Mouse (Mus musculus): ENCODE measurements around the gene Fabp6.

The Fabp6 gene

DNA sequence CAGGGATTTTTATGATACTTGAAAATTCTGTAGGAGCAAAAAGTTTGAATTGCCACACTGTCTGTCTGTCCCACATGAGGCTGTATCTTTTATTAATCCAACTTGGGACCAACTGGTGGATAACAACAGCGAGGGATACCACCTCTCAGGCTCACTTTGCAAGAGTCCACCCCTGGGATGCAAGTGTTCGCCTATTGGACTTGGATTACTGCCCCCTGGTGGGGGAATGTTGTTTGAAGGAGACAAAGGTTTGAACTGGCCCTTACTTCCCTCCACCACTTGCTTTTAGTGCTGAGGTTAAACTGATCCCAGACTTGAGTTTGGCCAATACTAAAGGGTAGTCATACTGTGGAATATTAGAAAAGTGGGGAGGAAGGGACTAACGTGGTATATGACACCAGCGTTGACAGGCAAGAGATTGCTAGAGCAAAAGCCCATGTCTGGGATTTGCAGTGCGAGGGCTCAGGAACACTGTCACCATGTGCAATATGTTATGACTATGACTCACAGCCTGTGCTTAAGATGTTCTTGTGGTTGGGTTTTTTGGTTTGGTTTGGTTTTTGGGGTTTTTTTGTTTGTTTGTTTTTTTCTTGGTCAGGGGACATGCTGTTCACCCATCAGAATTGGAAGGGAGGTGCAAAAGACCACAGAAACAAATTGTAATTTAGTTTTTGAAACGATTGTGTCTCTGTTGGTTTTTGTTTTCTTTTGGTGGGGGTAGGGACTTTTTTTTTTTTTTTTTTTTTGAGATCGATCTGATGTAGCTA, 14.8 kb downstream of the Fabp6 start, which contains the start of gene 4933415A04Rik:
Gene 4933415A04Rik, plus strand, starts transcription at position 717 of the 767 bp plus-strand sequence.
- DNase-seq, result peak; percentile 64

DNA sequence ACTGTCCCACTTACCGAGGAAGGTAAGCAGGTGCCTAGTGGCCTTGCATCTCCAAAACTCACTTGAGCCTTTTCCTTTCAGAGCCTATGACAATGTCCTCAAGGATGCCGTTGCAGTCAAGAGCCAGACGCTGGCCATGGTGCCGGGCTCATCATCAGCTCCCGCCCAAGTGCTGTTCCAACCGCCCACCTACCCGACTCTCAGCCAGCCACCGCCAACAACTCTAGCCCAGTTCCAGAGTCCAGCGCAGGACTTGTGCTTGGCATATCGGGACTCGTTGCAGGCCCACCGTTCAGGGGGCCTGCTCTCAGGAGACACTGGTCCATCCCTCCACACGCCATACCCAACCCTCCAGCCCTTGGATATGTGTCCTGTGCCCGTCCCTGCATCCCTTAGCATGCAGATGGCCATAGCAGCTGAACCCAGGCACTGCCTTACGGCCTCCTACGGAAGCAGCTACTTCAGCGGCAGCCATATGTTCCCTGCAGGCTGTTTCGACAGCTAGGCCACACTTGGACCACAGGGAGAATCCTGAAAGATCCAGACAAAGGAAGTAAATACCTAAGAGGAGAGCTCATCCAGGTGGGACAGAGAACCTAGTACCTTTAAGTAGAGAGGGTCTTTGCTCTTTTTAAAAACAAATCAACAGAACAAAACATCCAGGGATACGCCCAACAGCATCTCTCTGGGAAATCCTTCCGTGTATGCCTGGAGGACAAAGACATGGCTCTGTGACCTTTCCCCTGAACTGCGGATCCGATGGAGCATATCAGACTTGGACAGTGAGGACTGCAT, 15.9 kb downstream of the Fabp6 start:
- no peak for DNase-seq

DNA sequence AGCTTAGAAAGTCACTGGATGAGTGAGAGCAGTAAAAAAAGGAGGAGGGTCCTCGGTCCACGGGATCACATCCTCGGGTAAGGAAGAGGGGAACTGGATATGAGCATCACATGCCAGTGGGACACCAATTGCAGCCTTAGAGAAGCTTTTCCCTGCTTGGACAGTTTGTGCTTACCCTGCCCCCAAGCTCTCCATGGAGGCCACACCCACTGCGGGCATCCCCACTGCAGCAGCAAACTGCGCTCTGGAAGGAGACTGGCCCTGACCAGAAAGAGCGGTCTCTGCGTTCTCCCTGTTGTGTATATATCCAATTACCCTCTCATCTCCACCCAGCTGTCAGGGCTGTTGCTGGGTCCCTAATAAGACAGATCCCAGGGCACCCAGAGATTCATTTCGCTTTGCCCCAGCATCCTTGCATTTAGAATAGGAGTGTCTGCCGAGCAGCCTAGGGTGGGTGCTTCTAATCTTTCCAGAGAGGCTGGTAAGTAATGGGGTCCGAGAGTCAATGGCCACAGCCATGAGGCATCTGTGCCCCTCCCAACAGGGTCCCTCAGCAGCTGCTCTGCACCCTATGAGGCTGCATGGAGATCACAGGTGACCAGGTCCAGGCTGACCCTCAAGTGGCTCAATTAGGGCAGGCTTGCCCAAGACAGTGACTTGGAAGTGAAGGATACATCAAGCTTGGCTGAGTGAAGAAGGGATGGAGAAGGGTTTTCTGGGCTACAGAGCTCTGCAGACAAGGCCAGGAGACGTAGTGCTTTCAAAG, 23.4 kb downstream of the Fabp6 start:
- no peak for DNase-seq

DNA sequence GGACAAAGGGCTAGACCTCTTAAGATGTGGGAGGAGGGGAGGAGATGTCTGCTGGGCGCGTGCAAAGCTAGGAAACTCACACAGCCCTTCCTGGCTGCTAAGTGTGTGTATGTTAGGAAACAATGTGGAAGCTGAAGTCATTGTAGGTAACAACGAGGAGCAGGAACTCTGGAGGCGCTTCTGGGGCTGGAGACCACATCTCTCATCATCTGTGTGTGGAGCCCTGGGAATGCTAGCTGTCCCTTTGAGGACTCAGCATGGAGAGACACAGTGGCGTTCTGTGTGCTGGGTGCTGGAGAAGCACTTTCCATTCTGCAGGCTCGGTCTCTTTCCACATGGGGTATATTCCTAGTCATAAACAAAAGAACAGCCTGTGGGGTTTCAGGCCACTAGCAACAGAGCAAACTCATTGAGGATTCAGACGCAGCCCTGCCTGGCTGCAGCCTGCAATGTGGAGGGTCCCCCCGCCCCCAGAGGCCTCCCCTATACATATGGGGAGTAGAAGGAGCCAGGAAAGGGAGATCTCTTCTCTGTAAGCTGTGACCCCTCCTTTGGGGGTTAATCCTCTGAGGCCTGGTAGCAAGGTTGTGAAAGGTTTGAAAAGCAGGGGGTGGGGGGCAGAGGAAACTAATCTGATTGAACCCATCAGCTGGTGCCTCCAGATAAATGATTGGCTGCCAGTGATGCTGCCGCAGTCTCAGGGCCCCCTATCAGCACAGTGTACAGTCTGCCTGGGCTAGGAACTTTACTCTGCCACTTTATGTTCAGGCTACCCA, 25.8 kb downstream of the Fabp6 start:
- DNase-seq, result no peak

DNA sequence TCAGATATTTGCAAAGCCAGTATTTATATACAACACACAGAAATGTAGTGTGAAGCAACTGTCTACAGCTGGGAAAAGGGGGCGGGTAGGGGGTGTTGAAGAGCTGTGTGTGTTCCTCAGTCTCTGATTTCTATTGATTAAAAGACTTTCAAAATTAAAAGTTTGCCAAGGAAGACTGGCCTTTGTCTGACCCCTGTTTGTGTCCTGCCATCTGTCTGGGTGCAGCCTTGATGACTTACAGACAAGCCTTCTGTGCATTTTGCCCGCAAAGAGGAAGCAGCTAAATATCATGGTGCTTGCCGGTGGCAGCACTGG, 26.3 kb downstream of the Fabp6 start:
- peak; percentile 17 for DNase-seq

DNA sequence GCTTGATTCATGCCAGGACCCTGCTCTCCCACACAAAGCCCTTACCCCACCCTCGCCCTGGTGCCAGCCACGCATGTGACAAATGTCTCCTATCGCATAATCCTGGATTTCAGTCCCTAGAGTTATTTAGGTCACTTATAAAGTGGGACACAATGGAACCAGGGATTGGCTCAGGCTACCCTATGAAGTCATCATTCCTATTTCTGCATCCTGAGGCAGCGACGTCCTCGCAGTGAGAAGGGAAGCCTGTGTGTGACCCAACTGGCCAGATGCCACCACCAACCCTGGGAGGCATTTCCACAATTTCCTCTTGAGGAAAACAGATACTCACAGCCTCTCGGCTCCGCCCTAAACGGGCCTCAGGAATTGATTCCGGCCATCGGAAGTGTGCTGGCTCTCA, 31.7 kb downstream of the Fabp6 start:
- no peak for DNase-seq

DNA sequence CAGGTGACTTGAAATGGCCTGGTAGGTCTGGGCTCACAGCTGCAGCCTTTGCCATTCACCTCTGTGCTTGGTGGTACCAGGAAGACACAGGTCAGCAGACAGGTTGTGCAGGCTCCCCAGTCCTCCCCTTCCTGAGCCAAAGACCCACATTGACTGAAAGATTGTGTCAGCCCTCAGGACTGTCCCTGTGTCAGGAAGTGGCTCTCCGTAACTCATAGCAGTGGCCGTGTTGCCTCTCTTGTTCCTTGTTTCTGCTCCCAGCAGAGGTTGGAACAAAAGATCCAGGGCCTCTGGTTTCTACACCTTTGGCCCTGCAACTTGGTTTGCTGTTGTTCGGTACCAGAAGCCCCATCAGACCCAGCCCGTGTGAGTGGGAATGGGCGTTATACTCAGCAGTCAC, 32.2 kb downstream of the Fabp6 start:
- DNase-seq, result no peak

DNA sequence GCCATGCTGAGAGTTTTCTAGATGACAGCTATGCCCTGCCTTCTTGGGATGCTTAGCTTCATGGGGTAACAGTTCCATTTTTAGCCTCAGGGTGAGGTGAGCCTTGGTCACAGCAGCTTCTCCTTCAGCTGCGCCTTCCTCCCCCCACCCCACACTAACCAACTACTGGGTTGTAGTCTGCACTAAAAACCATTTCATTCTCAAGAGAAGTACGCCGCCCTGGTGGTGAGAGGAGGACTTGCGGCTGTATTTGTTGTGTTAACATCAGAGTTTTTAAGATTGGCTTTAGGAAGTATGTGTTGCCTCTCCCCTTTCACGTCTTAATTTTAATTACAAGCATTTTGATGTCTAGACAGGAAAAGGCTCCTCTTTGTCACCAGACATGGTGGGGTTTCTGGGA, 33.1 kb downstream of the Fabp6 start:
- peak; percentile 58 for DNase-seq

DNA sequence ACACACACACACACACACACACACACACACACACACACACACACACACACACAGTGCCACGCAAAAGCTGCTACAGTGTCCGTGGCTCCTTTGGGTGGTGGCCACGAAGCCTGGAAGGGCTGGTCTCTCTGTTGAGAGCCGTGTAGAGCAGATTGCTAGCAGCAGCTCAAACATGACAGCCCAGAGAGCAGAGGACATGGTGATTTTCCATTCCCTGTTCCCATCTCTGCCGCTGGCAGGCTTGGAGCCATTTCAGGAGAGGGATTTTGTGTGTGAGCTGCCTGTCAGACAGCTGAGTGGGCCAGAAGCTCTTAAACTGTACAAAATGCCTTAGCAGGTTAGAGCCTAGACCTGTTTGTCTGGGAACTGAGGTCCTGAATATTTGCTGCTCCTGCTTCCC, 34.6 kb downstream of the Fabp6 start:
- no peak for DNase-seq

DNA sequence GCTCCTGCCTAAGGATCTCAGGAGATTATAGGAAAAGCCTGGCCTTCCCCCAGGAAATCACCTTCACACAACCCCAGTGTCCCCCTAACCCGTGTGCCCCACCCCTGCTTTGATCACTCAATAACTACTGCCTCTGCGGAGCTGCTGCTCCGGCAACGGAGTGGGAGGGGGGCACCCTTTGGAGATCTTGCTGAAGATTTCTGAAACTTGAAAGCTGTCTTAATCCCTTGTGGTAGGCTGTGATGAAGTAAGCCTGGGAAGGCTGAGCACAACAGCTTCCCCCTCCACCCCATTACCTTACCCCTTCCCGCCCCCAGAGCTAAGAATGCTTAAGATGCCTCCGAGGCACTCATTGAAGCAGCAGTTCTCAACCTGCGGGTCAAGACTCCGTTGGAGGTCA, 35.5 kb downstream of the Fabp6 start:
- no peak for DNase-seq

DNA sequence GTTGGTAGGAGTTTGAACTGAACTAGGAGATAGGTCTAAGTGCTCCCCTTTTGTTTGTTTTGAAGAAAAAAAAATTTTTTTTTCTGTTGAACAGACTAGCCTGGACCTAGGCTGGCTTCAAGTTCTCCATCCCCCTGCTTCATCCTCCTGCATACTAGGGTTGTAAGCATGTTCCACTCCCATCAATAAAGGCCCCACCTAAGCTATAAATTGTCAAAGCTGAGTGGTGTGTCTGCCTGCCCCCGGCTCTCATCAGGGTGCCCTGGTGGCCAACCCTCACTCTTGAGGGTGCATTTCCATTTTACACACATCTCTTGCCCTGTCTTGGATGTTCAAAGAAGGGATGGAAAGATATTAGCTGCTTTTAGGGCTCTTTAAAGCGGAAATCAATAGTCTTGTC, 35.9 kb downstream of the Fabp6 start:
- no peak for DNase-seq

DNA sequence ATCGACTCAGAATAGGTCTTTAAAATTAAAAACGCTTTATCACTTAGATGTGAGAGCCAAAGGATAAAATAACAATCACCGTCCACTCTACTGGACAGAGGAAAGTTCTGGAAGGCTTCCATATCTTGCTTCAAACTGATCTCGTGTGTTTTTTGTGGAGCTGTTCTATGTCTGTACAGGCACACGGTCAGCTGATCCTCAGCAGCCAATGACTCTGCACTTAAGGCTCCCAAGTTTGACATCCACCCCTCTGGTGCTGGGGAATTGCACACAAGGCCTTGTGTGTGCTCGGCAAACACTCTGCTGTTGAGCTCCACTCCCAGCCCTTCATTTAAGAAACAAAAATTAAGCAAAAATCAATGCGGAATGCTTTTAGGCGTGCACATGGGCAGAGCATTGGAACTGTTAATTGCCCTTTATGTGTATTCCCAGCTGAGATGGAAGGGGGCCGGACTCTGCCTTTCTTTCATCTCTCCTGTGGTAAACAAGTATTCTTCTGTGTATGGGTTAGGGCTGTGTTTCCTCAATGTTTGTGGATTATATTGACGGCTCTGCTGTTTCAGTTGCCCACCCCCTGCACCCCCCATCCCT, 37.6 kb downstream of the Fabp6 start:
- no peak for DNase-seq

DNA sequence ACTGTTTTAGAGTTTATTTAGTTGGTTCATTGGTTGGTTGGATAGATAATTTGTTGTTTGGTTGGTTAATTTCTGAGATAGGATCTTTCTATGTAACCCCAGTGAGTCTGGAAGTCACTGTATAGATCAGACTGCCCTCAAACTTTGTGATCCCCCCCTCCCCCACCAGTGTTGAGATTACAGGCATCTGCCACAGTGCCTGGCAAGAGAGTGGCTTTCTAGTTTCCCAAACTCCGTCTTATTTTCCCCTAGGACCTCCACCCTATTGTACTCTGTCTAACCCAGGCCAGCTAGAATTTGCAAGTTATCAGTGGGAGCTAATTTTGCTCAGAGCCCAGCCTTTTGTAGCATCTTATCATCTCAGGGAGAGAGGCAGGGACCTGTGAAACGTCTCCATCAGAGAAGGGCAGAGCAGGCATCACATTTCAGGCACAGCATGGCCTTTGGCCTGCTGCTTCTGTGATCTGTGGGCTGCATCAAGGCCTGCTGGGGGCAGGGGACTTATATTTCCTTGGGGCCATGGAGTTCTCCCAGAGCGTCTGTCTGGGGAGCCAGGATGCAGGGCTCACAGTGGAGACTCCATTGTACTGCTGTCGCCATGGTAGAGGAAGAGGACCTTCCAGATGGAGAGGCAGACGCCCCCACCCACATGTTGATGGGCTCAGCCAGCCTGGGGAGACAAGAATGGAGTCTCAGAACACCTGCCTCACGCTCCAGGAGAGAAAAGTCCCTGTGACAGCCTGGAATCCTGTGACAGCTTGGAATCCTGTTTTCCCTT, 41.6 kb downstream of the Fabp6 start:
- DNase-seq, result no peak

DNA sequence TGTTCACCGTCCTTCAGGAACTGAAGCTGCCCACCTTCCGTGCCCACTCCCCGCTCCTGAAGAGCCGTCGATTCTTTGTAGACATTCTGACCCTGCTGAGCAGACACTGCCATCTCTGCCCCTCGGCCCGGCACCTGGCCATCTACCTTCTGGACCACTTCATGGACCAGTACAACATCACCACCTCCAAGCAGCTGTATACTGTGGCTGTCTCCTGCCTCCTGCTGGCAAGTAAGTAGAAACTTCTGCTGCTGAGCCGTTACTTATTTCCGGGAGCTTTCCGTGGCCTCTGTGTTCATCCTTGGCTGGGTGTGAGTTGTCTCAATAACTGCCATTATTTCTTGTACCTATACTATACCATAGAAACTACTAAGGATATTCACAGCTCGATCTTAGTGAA, 44.8 kb downstream of the Fabp6 start:
- DNase-seq, result no peak

DNA sequence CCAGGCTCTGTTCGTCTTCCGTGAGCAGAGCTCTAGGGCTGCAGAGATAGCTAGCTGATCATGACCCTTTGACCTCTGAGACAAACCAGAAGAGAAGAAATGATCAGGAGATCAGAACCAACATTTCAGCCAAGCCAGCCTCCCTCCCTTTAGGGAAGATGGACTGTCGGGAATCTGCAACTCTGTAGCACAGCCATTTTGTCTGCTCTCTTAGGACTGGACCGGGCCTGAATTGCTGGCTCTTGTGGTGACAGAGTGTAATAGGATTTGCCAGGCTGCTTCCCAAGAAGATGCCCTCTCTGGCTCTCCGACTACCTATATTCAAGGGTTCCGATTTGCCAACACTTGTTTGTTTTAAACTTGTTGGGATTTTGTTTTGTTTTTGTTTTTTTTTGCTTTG, 48.7 kb downstream of the Fabp6 start:
- no peak for DNase-seq

DNA sequence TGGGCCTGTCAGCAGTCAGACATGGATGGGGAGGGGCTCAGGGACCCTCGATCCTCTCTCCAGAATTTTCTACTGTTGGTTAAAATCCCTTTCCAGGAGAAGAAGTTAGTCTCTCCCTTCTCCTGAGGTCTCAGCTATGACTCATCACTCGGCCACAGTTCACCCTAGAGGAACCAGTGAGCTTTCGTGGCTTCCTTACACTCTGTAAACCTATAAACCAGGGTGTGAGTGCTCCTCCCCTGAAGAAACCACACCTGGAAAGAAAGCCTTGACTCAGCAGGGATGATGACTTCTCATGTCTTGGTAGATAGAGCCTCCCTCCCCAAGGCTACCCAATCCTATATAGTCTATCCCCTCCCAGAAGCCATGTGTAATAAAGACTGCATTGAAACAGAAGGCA, 49.6 kb downstream of the Fabp6 start:
- no peak for DNase-seq

DNA sequence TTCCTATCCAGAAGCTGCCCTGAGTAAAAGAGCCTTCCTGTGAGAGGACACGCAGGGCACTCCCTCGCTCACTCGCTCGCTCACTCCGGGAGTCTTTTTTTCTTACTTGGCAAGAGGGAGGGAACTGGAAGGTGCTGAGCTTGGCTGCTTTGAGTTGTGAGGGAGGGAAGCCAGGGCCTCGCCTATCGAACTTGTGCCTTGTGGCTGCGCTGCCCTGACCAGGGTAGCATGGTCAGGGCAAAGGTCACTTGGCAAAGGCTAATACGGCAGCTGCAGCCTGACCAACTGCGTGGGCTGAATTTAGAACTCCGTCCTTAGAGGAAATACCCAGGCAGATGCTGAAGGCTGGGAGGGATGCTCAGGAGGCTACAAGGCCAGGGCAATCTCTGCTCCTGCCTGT, 51.6 kb downstream of the Fabp6 start:
- DNase-seq, result no peak

DNA sequence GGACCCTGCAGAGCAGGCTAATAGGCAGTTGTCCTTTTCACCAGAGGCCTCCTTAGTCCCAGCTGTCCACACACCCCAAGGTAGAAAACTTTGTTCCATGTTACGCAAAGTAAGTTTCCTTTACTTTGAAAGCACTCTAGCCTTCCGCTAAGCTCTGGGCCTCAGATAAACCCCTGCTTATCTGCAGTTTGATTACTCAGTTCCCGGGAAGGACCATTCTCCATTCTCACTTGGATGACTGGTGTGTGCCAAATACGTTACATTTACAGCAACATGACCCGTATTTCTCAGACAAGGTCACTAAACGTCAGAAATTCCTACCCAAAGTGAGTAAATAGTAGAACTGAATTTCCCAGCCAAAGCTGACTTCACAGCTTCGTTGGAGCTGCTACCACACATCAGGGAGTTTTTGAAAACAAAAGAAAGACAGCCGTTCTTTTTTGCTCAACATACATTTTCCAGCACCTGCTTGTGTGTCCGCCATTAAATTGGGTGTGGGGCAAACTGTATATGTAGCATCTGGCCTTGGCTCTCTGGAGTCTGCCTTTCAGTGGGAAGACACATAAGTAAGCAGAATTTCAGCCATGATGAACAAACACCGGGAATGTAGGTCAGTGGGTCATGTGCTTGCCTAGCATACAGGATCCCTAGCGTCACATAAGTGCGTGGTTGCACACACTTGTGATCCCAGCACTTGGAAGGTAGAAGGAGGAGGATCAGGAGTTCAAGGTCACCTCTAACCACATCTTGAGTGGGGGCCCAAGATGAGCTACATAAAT, 52.5 kb downstream of the Fabp6 start:
- DNase-seq, result no peak

DNA sequence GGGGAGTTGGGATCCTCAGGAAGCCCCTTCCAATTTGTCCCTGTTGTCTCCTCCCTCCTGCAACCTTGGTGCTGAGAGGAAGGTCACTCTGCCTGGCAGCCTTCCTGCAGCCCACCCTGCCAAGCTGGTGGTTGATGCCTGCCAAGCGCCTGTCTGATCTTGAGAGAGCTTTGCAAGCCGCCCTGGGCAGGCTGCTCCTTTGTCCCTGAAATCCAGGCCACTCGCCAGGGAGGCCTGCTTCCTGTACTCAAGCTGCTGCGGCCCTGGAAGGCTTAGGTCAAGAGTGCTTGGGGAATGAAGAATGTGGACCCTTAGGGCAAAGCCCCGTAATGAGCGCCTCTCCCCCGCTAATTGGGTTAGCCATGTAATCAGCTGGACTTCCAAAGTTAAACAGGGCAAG, 53.2 kb downstream of the Fabp6 start:
- no peak for DNase-seq

DNA sequence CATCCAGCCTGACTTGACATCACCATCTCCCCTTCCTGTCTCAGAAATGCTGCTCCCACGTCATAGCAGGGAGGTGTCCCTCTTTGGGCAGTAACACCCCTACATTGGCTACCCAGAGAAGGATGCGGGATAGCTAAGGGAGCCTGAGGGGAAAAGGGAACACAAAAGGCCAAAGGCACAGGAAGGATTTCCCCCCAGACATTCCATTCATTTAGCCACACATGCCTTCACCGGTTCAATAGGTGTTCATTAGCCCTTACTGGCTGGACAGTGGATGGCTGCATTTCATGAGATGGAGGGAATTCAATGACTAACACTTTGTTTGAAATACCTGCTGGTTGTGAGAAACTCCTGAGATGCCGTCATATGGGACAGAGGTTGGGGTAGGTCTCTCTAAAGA, 54.7 kb downstream of the Fabp6 start:
- DNase-seq, result no peak
